Mouse (Mus musculus) megakaryocyte progenitor cell, adult 5-6 weeks (primary cell): ENCODE measurements at regions not wholly inside any gene's neighbourhood (a gene's known extent, or its start where the extent isn't known, plus 50 kb on each side); places are given as distances from the start of the nearest gene placed in this dataset.

Experiments used
- ATAC-seq: replicated peaks from 2 replicates; pipeline ENCODE4 v1.8.0; 2016; ENCODE audit warnings: mild to moderate bottlenecking, moderate TSS enrichment, inconsistent platforms; ENCODE audit not compliant: poor library complexity

DNA sequence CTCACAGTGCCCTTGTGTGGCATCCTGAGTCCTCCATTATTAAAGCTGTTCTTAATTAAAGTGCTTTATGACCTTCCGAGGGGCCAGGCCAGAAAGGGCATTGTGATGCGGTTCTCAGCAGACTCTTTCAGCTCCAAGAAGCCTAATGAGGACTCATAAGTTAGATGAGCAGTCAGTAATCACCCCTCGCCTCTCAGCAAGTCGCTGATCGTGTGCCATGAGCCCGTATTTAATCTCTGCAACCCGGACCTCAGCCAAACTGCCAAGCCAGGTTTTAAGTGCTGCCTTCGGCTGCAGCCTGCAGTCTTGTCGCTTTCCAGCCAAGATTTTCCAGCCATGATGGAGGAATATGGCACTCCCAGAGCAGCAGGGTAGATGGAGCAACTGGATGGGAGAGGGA lies 56.1 kb upstream of the Rbfox1 start:
- ATAC-seq = no peak

DNA sequence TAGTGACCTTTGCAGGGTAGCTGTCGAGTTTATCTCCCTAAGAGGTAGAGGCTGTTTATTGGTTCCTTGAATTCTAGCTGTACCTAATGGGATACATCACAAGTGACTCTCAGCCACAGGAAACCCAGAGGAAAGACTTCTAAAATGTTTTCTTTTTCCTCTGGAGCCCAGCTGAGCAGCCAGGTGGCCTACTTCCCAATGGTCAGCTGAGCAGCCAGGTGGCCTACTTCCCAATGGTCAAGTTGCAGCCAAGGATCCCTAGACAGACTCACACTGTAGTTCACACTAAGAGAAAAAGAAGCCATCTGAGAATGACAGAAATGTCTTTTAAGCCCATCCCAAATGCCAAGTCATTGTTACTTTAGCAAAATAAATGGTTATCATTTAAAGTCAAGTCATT lies 61.8 kb upstream of the Rbfox1 start:
- ATAC-seq = no peak

DNA sequence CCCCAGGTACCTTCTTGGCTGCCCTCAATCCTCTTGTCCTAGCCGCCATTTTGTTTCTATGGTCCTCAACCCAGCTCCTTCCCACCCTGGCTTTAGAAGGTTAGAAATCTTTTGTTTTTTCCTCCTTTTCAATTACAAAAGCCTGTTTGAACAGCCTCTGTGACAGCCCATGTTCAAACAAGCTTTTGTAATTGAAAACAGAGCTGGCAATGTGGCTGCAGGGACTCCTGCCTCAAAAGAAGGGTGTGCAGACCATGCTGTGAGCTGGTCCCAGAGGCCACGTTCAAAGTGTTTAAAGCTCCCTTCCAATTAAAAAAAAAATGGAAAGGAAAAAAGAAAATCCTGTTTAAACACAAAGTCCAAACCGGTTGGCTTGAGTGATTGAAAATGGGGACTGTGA lies 68.0 kb upstream of the Rbfox1 start:
- no peak for ATAC-seq

DNA sequence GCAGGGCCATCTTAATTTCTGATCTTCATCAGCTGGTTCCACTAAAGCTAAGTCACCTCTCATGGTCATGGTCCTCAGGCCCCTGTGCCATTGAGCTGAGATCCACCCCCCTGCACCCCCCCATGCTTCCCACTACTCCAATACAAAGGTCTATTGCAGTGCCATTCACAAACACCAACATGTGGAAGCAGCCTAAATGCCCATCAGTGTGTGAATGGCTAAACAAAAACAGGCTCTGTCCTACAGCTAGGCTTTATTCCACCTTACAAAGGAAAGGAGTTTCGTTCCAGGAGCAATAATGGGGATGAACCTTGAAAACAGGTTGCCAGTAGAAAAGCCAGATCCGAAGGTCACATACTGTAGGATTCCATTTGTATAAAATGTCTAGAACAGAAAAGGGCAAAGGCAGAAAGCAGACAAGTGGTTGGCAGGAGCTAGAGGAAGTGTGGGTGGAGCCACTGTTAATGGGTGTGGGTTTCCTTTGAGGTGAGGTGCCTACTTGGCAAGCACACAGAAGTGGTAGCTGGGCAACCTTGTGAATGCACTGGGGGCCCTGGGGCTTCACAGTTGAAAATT lies 72.8 kb upstream of the Rbfox1 start:
- no peak for ATAC-seq

DNA sequence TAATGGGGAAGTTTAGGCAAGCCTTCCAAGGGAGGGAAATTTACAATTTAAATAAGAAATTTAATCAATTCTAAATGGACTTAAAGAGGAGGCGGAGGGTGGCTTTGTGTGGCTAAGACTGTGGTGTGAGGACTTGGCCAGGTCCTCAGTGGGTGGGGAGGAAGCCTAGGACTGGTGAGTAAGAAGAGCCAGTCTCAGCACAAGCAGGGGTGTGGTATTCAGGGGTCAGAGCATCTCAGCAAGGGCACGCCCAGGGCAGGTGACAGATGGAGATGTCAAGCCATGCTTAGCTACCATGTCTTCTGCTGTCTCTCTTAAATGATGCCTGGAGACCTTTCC lies 73.5 kb upstream of the Rbfox1 start:
- ATAC-seq = no peak

DNA sequence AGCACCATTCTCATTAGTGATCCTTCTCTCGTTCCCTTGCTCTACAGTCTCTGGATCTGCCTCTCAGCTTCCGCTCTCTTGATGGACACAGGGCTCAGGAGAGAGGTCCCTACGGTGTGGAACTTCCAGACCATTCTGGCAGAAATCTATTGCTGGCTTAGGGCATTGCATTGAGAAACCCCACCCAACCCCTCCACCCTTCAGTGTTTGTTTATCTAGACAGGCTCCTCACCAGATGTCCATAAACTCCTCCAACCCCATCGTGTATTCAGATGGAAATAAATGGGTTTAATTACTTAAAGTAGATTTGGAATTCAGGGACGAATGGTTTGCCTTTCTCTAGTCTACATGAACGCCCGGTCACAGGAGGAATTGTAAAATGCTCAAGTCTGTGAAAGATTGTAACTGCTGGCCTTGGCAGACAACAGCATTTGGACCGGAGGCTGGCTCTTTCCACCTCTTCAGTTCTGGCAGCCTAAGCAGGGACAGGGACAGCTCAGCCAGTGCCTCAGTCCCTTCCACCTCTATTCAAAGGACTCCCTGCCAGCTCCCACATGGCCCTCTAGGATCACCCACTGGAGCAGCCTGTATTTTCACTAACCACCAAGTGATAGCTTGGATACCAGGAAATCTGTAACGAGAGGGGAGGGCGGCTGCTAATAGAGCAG lies 74.0 kb upstream of the Rbfox1 start:
- no peak for ATAC-seq

DNA sequence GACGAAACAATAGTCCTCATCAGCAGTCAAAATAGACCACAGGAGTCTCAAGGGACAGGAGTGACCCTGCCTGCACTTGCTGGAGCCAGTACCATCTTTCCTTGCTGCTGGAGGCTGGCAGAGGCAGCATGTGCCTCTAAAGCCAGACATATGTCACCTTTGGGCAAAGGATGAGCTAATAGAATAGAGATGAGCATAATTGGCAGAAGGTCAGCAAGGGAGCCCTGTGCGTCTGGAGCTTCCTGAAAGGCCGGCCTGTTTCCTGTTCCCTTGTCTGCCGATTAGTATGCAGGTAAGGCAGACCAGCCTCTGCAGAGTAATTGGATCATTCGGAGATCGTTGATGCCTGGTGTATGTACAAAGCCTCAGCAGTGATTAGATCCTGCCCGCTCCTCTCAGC lies 87.0 kb upstream of the Rbfox1 start:
- ATAC-seq = no peak

DNA sequence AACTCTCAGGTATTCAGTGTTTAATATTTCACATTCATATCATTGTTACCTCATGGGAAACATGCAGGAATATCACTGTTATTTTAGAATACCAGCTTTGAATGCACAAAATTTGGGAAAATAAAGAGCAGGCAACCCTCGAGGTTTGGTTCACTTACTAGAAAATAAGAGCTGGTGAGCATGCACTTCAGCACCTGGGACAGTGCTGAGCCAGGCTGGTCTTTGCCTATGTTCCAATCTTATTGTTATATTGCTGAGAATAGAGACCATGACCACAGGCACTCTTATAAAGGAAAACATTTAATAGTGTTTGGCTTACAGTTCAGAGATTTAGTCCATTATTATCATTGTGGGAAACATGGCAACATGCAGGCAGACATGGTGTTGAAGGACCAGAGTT lies 92.9 kb upstream of the Rbfox1 start:
- no peak for ATAC-seq

DNA sequence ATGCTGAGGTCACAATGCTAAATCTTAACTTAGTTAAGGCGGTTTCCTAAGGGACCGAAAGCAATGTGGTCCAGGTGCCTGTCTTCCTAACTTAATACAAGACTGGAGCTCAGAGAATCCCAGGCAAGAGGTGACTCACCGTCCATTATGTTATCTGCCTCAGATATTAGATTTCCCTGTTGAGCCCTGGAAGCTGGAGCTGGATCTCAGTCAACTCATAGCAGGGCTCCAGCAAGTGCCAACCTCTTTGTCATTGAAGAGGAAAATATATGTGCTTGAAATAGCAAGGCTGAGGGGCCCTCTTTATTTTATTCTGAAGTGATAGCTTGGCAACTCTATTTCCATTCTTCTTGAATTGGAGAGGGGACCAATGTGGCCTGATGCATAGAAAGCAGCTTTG lies 95.0 kb upstream of the Rbfox1 start:
- no peak for ATAC-seq

DNA sequence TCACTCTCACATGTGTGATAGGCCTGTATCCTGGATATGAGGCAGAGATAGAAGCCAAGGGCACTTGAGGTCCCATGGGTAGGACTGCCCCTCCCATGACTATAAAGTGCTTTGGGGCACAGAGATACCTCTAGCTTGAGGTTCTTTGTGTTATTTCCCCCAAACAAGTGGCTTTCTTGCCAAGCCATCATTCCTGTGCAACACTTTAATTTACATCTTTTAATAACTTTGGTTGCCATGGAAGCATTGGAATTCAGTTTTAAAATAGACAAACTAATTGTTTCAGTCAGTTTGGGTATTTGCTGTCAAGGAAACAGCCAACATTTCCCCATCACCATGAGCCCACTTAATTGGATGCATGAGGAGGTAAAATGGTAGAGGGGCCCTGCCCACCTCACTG lies 97.9 kb upstream of the Rbfox1 start:
- no peak for ATAC-seq

DNA sequence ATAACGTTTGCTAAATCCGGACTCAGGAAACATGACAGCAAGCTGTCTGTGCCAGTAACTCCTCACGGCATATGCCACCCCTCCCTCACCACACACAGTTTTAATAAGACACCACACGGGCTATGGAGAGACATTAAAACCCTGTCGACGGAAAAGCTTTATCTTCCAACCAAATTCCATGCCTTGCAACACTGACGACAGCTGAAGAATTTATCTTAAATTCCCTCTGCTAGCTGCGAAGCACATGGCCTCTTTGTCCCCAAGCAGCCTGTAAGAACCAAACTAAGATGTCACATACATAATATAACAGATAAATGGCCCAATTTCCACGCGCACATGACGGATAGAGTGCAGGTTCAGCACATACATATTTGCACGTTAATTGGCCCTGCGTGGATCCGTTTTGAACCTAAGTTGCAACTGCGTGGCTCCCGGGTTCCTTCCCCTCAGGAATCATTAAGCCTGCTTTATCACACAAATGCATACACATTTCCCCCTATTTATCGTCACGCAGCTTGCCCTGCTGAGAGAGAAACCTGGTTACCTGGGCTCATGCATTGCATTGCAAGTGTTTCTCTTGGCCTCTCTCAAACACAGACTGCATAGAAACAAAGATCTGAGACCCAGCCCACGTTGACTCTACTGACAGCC lies 118.3 kb upstream of the Rbfox1 start:
- no peak for ATAC-seq

DNA sequence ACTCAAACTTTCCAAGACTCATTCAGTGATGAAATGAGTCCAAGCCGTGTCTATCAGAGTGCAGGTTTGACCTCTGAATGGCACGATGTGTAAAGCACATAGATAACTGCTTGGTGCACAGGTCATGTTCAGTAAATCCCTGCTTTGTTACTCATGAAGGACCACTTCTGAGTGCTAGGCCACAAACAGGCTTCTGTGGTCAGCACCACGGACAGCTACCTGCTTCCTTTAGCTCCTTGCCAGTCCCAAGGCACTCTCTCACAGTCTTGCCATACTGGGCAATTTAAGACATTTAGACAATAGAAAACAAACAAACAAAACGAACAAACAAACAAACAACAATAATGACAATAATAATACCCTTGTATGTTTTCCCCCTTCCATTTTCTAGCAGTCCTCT lies 120.0 kb upstream of the Rbfox1 start:
- no peak for ATAC-seq

DNA sequence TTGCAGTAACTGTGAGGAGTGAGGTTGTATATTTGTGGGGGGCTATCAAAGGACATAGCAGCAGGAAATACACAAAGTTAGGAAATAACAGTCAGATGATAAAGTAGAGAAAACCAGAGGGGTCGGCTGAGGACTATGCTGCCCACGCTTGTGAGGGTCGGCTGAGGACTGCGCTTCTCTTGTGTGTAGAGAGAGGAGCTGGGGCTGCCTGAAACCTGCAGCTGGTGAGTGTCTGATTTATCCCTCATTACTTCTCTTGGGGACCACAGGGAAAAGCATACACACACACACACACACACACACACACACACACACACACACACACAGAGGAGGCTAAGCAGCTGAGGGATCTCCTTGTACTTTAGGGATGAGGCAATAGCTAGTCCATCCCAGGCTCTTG lies 124.3 kb upstream of the Rbfox1 start:
- no peak for ATAC-seq

DNA sequence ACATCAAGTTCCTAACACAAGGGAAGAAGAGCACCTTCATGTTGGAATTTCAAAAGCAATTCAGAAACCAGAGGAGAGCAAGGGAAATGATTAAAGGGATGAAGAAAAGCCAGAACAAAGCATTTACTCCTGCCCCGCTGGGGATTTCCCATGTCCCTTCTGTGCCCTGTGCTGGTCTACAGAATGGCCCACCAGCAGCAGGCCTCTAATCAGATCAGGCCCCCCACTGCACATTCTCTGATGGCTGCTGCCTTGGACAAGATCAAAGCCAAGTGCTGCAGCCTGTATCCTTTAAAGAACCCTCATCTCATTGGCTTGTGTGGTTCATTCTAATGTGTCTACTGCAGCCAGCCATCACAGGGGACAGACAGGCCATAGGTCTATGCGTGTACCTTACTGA lies 126.1 kb upstream of the Rbfox1 start:
- no peak for ATAC-seq

DNA sequence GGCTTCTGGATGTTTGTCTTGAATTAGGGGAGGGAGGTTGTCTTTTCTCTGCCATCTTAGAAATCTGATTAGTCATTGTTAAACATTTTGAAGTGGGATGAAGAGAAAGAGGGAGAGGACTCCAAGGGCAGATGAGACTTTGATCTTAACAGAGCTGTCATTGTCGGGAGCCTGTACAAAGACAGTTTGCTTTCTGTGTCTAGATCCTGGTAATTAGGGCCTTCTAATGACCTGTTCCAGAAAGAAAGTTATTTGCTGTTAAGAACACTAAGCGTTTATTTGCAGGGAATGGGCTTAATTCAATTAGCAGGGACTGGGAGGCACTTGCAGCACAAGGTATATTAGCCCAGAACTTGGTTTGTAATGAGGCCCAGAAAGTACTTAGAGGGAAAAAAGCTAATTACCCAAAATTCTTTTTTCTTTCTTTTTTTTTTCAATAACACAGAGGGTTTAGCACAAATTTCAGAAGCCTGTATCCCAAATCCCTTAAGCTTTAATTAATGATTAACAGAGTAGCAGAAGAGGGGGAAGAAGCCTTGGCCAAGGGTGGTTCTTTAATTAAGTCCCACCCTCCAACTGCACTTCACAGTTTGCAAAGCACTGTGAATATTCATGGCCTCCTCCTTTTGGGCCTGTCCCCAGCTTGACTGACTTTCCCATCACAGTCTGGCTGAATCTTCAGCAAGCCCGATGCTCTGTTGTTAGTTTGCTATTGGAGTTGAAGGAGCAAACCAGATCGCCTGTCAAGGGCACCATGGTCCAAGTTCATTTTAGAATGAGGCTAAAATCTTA lies 142.2 kb upstream of the Rbfox1 start:
- ATAC-seq = no peak

DNA sequence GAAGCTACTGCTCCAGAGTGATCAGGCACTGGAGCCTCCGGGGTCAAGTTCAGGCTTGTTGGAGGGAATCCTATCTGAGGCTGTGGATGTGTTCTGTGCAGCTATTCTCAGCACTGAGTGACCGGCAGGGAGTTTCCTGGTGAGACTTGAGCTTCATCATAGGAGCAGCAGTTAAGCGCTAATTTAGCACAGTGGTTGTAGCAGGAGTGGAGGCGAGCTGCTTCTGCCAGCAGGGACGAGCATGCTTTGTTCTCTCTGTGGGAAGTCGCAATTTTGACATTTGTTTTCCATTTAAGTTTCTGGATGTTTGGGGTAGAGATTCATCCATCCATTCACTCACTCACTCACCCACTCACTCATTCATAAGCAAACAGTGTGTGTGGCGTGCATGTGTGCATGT lies 144.4 kb upstream of the Rbfox1 start:
- ATAC-seq = no peak

DNA sequence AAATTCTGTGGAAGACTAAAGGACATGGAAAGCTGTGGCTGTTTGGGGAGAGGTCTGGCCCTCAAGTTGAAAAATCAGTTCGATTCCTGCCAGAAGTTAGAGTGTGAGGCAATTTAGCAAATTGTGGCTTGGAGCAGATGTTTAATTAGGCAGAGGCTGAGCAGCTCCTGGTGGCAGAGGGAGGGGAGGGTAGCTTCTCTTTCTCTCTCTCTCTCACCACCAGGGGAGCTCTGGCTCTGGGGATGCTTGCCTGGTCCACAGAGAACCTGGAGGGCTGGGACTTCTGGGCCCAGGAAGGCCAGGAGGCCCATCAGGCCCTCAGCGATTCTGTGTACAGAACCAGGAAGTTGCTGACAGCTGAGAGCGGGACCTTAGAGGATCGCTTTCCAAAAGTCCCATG lies 151.5 kb upstream of the Rbfox1 start:
- no peak for ATAC-seq

DNA sequence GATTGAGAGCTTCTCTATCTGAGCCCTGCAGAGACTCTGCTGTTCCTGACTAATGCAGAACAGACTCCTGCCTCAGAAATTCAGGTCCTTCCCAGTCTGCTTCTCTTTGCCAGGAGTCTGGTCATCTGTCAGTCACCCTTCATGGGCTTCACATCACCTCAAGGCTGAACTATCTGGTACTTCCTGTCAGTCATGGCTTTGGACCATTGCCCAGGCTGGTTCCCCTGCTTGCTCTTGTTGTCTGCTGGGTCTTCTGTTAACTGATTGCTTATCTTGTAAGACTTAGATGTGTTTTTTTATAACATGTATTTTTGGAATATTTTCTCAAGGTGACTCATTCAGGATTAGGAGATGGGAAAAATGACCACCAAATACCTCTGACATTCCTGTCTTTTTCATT lies 162.6 kb upstream of the Rbfox1 start:
- no peak for ATAC-seq

DNA sequence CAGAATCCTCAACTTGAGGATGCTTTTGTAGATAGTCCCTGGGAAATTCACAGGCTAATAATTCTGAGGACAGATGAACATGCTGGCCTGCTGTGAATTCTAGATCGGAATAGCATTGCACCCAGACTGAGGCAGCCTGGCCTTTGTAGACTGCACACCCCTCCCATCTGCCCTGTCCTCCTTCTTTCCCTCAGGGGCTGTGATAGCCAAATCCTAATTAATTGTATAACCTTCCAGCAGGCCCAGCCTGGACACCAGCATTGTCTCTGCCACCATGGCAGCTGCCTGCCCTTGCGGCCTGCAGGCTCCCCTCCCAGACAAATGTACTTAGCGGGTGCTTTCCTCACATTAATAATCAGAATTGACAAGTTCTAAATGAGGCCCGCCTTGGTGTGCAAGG lies 171.7 kb upstream of the Rbfox1 start:
- no peak for ATAC-seq

DNA sequence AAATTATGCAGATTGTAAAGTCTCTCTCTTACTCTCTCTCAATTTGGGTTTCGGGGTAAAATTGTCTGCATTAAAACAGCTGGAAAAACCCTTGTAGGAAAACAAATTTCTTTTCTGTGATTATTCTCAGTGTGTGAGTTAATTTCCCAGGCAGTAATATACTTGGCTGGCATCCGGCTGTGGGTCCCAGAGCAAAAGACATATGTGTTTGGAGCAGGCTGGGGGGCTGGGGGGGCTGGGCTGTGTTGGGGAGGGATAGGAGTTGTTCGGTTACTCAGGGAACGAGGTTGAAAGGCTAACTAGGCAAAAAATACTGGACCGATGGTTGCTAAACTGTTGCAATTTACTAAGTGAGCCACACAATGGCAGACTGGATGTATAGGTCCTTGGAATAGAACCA lies 175.3 kb upstream of the Rbfox1 start:
- ATAC-seq = no peak

DNA sequence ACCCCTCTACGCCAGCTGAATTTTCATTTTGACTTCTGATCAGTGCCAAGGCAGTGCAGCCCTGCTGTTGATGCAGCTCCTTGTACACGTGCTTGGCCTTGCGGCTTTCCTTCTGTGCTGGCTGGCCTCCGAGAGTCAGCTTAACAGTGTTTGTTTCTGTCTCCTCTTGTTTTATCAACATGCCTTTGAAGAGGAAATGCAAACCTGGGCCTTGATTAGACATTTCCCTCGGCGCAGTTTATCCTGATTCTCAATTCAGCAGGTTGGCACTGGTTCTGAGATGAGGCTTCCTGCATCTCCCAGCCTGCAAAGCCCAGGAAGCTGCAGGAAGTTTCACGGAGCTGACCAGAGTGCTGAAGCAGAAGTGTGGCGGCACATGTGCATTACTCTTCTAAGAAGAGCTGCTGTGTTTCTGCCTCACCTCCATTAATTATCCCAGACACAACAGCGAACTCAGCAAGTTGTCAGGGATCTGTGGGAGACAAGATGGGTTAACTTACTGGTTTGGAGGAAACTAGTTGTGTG lies 184.4 kb upstream of the Rbfox1 start:
- no peak for ATAC-seq

DNA sequence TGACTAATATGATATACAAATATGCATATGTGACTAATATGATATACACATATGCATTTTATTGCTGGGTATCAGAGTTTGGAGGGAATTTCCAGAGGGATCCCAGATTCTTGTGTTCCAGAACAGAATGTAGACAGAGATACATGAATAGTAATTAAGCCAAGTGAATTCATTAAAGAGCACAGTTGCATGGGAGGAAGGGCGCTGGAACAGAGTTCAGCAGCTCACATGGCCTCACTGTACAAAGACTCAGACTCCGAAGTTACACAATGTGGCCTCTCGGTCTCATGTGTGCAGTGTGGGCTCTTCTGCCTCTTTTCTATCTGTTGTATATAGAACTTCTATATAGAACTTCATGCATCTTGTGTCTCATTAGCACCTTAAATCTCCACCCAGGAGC lies 196.8 kb upstream of the Rbfox1 start:
- ATAC-seq = no peak
